Mouse (Mus musculus): Measurements from ENCODE around the gene Olfr1383. TPM values are rescaled to one million over a fixed set of nuclear protein-coding genes. Genes with fewer than 3 reads are reported as not detected.
"Not testable (repeated sequence)": the region's sequence is repeated elsewhere in the genome, so short reads cannot be mapped to it uniquely, and the experiment has no call there.

Olfr1383 gene
- polyA plus RNA-seq, 1 experiment from 2014 or later: not detected

GRCm38 (mm10) chr11:49556578-49556977 lies 37.1 kb downstream of the Olfr1383 start, which contains the start of gene Olfr1380:
Olfr1380 (plus strand) TSS chr11:49556878.
- H3K9ac ChIP-seq (ENCODE audit: low read length); ATAC-seq; DNase-seq (ENCODE audit: low spot score); H3K36me3 ChIP-seq (ENCODE audit: control insufficient read depth, insufficient read depth, low read length); H3K4me2 ChIP-seq (ENCODE audit: low read length); H3K27me3 ChIP-seq (replicated peaks; ENCODE audit: control insufficient read depth, insufficient read depth, low read length); H3K27ac ChIP-seq (ENCODE audit: low read depth, low read length); H3K4me1 ChIP-seq (ENCODE audit: control insufficient read depth, insufficient read depth, low read length); H3K4me3 ChIP-seq (ENCODE audit: low read depth, low read length); H3K9me3 ChIP-seq (replicated peaks; ENCODE audit: control insufficient read depth, low read length): not testable (repeated sequence)
- WGBS: 67% methylated on average over 5 of the region's 5 CpGs

- not testable (repeated sequence) for ATAC-seq; H3K36me3 ChIP-seq (ENCODE audit: control insufficient read depth, insufficient read depth, low read length)
- peak; percentile 33 for DNase-seq (ENCODE audit: low spot score)
These were observed 55.6 kb downstream of the Olfr1383 start for GRCm38 (mm10) chr11:49575054-49575453.

More at GRCm38 (mm10) chr11:49575054-49575453, 55.6 kb downstream of the Olfr1383 start:
- H3K27me3 ChIP-seq (replicated peaks; ENCODE audit: control insufficient read depth, insufficient read depth, low read length); H3K27ac ChIP-seq (ENCODE audit: low read depth, low read length); H3K9ac ChIP-seq (ENCODE audit: low read length); H3K9me3 ChIP-seq (replicated peaks; ENCODE audit: control insufficient read depth, low read length); H3K4me1 ChIP-seq (ENCODE audit: control insufficient read depth, insufficient read depth, low read length); H3K4me2 ChIP-seq (ENCODE audit: low read length); H3K4me3 ChIP-seq (ENCODE audit: low read depth, low read length): not testable (repeated sequence)
- WGBS: 37% methylated on average over 2 of the region's 2 CpGs

Other genes with a start within 250 kb of the Olfr1383 start
- not detected in 2 replicates for gene Olfr1393, start 241.3 kb upstream of the Olfr1383 start, polyA plus RNA-seq (2014; fragmentation: Nextera tagmentation; extraction: Ambion mirVana)
- gene Olfr1392, start 234.4 kb upstream of the Olfr1383 start, polyA plus RNA-seq (2014; fragmentation: Nextera tagmentation; extraction: Ambion mirVana): not detected in 2 replicates
- not detected in 2 replicates for gene Olfr10, start 214.9 kb upstream of the Olfr1383 start, polyA plus RNA-seq (2014; fragmentation: Nextera tagmentation; extraction: Ambion mirVana)
- gene Olfr1391, start 196.9 kb upstream of the Olfr1383 start, polyA plus RNA-seq (2014; fragmentation: Nextera tagmentation; extraction: Ambion mirVana): not detected in 2 replicates
- not detected in 2 replicates for gene Olfr1390, start 184.5 kb upstream of the Olfr1383 start, polyA plus RNA-seq (2014; fragmentation: Nextera tagmentation; extraction: Ambion mirVana)
- not detected in 2 replicates for gene Olfr1389, start 96.6 kb upstream of the Olfr1383 start, polyA plus RNA-seq (2014; fragmentation: Nextera tagmentation; extraction: Ambion mirVana)
- gene Olfr1388, start 83.0 kb upstream of the Olfr1383 start, polyA plus RNA-seq (2014; fragmentation: Nextera tagmentation; extraction: Ambion mirVana): not detected in 2 replicates
- gene Olfr1387, start 64.3 kb upstream of the Olfr1383 start, polyA plus RNA-seq (2014; fragmentation: Nextera tagmentation; extraction: Ambion mirVana): not detected in 2 replicates
- gene Olfr1386, start 54.6 kb upstream of the Olfr1383 start, polyA plus RNA-seq (2014; fragmentation: Nextera tagmentation; extraction: Ambion mirVana): not detected in 2 replicates
- not detected in 2 replicates for gene Olfr1385, start 30.6 kb upstream of the Olfr1383 start, polyA plus RNA-seq (2014; fragmentation: Nextera tagmentation; extraction: Ambion mirVana)
- not detected in 2 replicates for gene Olfr1384, start 12.9 kb upstream of the Olfr1383 start, polyA plus RNA-seq (2014; fragmentation: Nextera tagmentation; extraction: Ambion mirVana)
- not detected in 2 replicates for gene Olfr1382, start 8.6 kb downstream of the Olfr1383 start, polyA plus RNA-seq (2014; fragmentation: Nextera tagmentation; extraction: Ambion mirVana)
- not detected in 2 replicates for gene Olfr1381, start 23.8 kb downstream of the Olfr1383 start, polyA plus RNA-seq (2014; fragmentation: Nextera tagmentation; extraction: Ambion mirVana)
- gene Olfr1380, start 37.2 kb downstream of the Olfr1383 start, polyA plus RNA-seq (2014; fragmentation: Nextera tagmentation; extraction: Ambion mirVana): not detected in 2 replicates
- 1.8 TPM in 2 replicates for gene Flt4, start 89.6 kb downstream of the Olfr1383 start, polyA plus RNA-seq (2014; fragmentation: Nextera tagmentation; extraction: Ambion mirVana)
- gene Scgb3a1, start 144.0 kb downstream of the Olfr1383 start, polyA plus RNA-seq (2014; fragmentation: Nextera tagmentation; extraction: Ambion mirVana): not detected in 2 replicates
- gene Cnot6, start 193.1 kb downstream of the Olfr1383 start, polyA plus RNA-seq (2014; fragmentation: Nextera tagmentation; extraction: Ambion mirVana): 56.3 and 58.8 TPM in 2 replicates